ENCODE assay signal across 18 mouse cellular contexts in genomic region chr10:122746211-122746610, GRCm38 (mm10).
"Had no signal": no experiment of that assay in that cellular context is flagged by ENCODE, and none has a peak within 500 bp of the region (broad histone marks: within the 10 kb centered on the region; RNA-seq: fewer than 3 reads in every experiment).

No protein-coding gene starts in this region.

- H3K9me3 ChIP-seq: liver, embryonic 15.5 days; lung, embryonic 15.5 days; midbrain, embryonic 13.5 days; midbrain, embryonic 15.5 days; neural tube, embryonic 12.5 days; stomach, embryonic 15.5 days had no signal

- DNase-seq: liver, postnatal 0 days; lung, adult 2 months; lung, postnatal 14 days; lung, postnatal 36 days; thymus, adult 2 months; thymus, postnatal 25 days; thymus, postnatal 4 days had no signal

- H3K4me2 ChIP-seq: liver, embryonic 15.5 days; lung, embryonic 15.5 days; midbrain, embryonic 11.5 days; midbrain, embryonic 13.5 days; midbrain, embryonic 15.5 days; neural tube, embryonic 12.5 days; stomach, embryonic 15.5 days had no signal

- H3K36me3 ChIP-seq: liver, embryonic 15.5 days; lung, embryonic 15.5 days; midbrain, embryonic 13.5 days; midbrain, embryonic 15.5 days; neural tube, embryonic 12.5 days; stomach, embryonic 15.5 days had no signal

- H3K27me3 ChIP-seq: liver, embryonic 15.5 days; lung, embryonic 15.5 days; megakaryocyte, embryonic 14.5 days; midbrain, embryonic 13.5 days; midbrain, embryonic 15.5 days; neural tube, embryonic 12.5 days; stomach, embryonic 15.5 days had no signal

- H3K9ac ChIP-seq: liver, embryonic 15.5 days; liver, postnatal 0 days; lung, embryonic 15.5 days; midbrain, embryonic 13.5 days; midbrain, embryonic 15.5 days; neural tube, embryonic 12.5 days; stomach, embryonic 15.5 days had no signal

- H3K4me3 ChIP-seq: liver, embryonic 15.5 days; lung, embryonic 15.5 days; midbrain, embryonic 13.5 days; midbrain, embryonic 15.5 days; neural tube, embryonic 12.5 days; stomach, embryonic 15.5 days had no signal

- ATAC-seq: liver, postnatal 0 days; lung, postnatal 0 days; midbrain, embryonic 15.5 days had no signal

- H3K27ac ChIP-seq: liver, embryonic 15.5 days; lung, embryonic 15.5 days; macrophage; midbrain, embryonic 13.5 days; midbrain, embryonic 15.5 days; neural tube, embryonic 12.5 days; stomach, embryonic 15.5 days; stomach, postnatal 0 days had no signal

- H3K4me1 ChIP-seq: liver, embryonic 15.5 days; lung, embryonic 15.5 days; megakaryocyte, embryonic 14.5 days; stomach, embryonic 15.5 days had no signal
